21 mouse cellular contexts compared by ENCODE assay signal in genomic region chr2:92405687-92406086, GRCm38 (mm10). TPM values are rescaled to one million over a fixed set of nuclear protein-coding genes. Genes with fewer than 3 reads are reported as not detected.
DNase-seq lines count a peak whose midpoint lies in the region; ATAC-seq and TF ChIP-seq lines count a peak whose summit lies in the region.
"Had no signal": no experiment of that assay in that cellular context is flagged by ENCODE, and none has a peak within 500 bp of the region (broad histone marks: within the 10 kb centered on the region; RNA-seq: fewer than 3 reads in every experiment).

No protein-coding gene starts in this region.

- 0 out of 2 replicates have a peak, but pooled peaks have one; percentile 31 for ATAC-seq in hindbrain, embryonic 13.5 days (ENCODE audit: low FRiP score)
- ATAC-seq in neural tube, embryonic 13.5 days (ENCODE audit: low read depth), result no peak
- ATAC-seq in heart, embryonic 11.5 days (replicated peaks; ENCODE audit: insufficient number of reproducible peaks, low FRiP score, low TSS enrichment), result no peak
- ATAC-seq: forebrain, embryonic 16.5 days had no signal

- 25% methylated on average over 7 of the region's 7 CpGs for WGBS in cerebellum, adult 2 months
- 59% methylated on average over 7 of the region's 7 CpGs for WGBS in hindbrain, embryonic 13.5 days
- 50% methylated on average over 7 of the region's 7 CpGs for whole genome bisulfite sequencing in neural tube, embryonic 13.5 days
- WGBS in heart, embryonic 11.5 days (ENCODE audit: insufficient replicate concordance), result 95% methylated on average over 7 of the region's 7 CpGs

- no peak overlapping the region for H3K4me2 ChIP-seq in hindbrain, embryonic 13.5 days
- no peak overlapping the region for H3K4me2 ChIP-seq in neural tube, embryonic 13.5 days
- no peak overlapping the region for H3K4me2 ChIP-seq in heart, embryonic 11.5 days
- H3K4me2 ChIP-seq: embryonic facial prominence, embryonic 12.5 days; limb, embryonic 15.5 days had no signal

- H3K9me3 ChIP-seq in hindbrain, embryonic 13.5 days, result no peaks in the 10 kb centered on the region
- no peaks in the 10 kb centered on the region for H3K9me3 ChIP-seq in neural tube, embryonic 13.5 days
- no peaks in the 10 kb centered on the region for H3K9me3 ChIP-seq in heart, embryonic 11.5 days (replicated peaks; ENCODE audit: control insufficient read depth, low read length)
- H3K9me3 ChIP-seq: embryonic facial prominence, embryonic 12.5 days; limb, embryonic 15.5 days had no signal

- no peak for TF ChIP-seq CTCF in cerebellum, adult 2 months (IDR thresholded peaks at IDR 0.05; ENCODE audit: borderline replicate concordance, insufficient read depth, low read depth, low read length)
- no peak for TF ChIP-seq CTCF in layer of hippocampus, adult 2 months (conservative IDR thresholded peaks at IDR 0.05)

- no peaks in the 10 kb centered on the region for H3K27me3 ChIP-seq in cerebellum, adult 2 months (ENCODE audit: control insufficient read depth, insufficient read depth, low read length)
- H3K27me3 ChIP-seq in hindbrain, embryonic 13.5 days, result no peaks in the 10 kb centered on the region
- no peaks in the 10 kb centered on the region for H3K27me3 ChIP-seq in neural tube, embryonic 13.5 days
- peaks cover 7% of the 10 kb centered on the region for H3K27me3 ChIP-seq in heart, embryonic 11.5 days (ENCODE audit: control insufficient read depth, insufficient read depth, low read length)

- H3K4me3 ChIP-seq in cerebellum, adult 2 months (replicated peaks; ENCODE audit: insufficient read depth, low read depth, low read length), result no peak overlapping the region
- no peak overlapping the region for H3K4me3 ChIP-seq in layer of hippocampus, adult 2 months
- no peak overlapping the region for H3K4me3 ChIP-seq in hindbrain, embryonic 13.5 days
- H3K4me3 ChIP-seq in neural tube, embryonic 13.5 days, result no peak overlapping the region
- H3K4me3 ChIP-seq in heart, embryonic 11.5 days (ENCODE audit: low read depth, low read length), result no peak overlapping the region
- H3K4me3 ChIP-seq: embryonic facial prominence, embryonic 12.5 days; gastrocnemius, adult 2 months; limb, embryonic 15.5 days had no signal

- no peak for TF ChIP-seq POLR2A in cerebellum, adult 2 months (IDR thresholded peaks at IDR 0.05; ENCODE audit: borderline replicate concordance, insufficient read depth, low read length)

- peak overlapping the region; percentile 90 for H3K27ac ChIP-seq in cerebellum, adult 2 months (ENCODE audit: insufficient read depth, low read length)
- H3K27ac ChIP-seq in layer of hippocampus, adult 2 months, result peak overlapping the region; percentile 62
- peak overlapping the region; percentile 58 for H3K27ac ChIP-seq in hindbrain, embryonic 13.5 days
- peak overlapping the region; percentile 72 for H3K27ac ChIP-seq in neural tube, embryonic 13.5 days (replicated peaks)
- H3K27ac ChIP-seq in heart, embryonic 11.5 days (ENCODE audit: low read depth, low read length), result no peak overlapping the region
- H3K27ac ChIP-seq: embryonic facial prominence, embryonic 12.5 days; gastrocnemius, adult 2 months; limb, embryonic 15.5 days had no signal

- H3K9ac ChIP-seq in hindbrain, embryonic 13.5 days, result peak overlapping the region; percentile 15; the same call in 1 of the 2 replicates
- 0 out of 2 replicates have a peak overlapping the region, but pooled peaks have one; percentile 22 for H3K9ac ChIP-seq in neural tube, embryonic 13.5 days
- no peak overlapping the region for H3K9ac ChIP-seq in heart, embryonic 11.5 days (ENCODE audit: low read depth, low read length)
- H3K9ac ChIP-seq: embryonic facial prominence, embryonic 12.5 days; limb, embryonic 15.5 days had no signal

- DNase-seq in cerebellum, adult 2 months, result no peak
- no peak for DNase-seq in cerebellum, postnatal 4 days (ENCODE audit: low spot score in 2 of 2)
- no peak for DNase-seq in layer of hippocampus, adult 2 months (ENCODE audit: low spot score in 2 of 2)
- no peak for DNase-seq in layer of hippocampus, postnatal 14 days (ENCODE audit: low spot score in 2 of 2)
- DNase-seq in ovary, postnatal 36 days (ENCODE audit: low spot score), result no peak
- DNase-seq: adrenal gland, postnatal 25 days; cerebellum, postnatal 14 days; gastrocnemius, adult 2 months; kidney, adult 8-10 months; kidney, postnatal 36 days; lung, postnatal 10 days; right cerebral cortex, postnatal 4 days; thymus, postnatal 4 days had no signal

- peaks cover 53% of the 10 kb centered on the region for H3K4me1 ChIP-seq in cerebellum, adult 2 months (ENCODE audit: control insufficient read depth, insufficient read depth, low read length)
- peaks cover 29% of the 10 kb centered on the region for H3K4me1 ChIP-seq in hindbrain, embryonic 13.5 days (replicated peaks)
- H3K4me1 ChIP-seq in neural tube, embryonic 13.5 days (replicated peaks), result peaks cover 34% of the 10 kb centered on the region
- peaks cover 1% of the 10 kb centered on the region; the same call in 1 of the 2 replicates for H3K4me1 ChIP-seq in heart, embryonic 11.5 days (ENCODE audit: control insufficient read depth, insufficient read depth, low read length)

- H3K36me3 ChIP-seq in hindbrain, embryonic 13.5 days, result peaks cover 68% of the 10 kb centered on the region
- peaks cover 71% of the 10 kb centered on the region for H3K36me3 ChIP-seq in neural tube, embryonic 13.5 days
- peaks cover 27% of the 10 kb centered on the region for H3K36me3 ChIP-seq in heart, embryonic 11.5 days (ENCODE audit: control insufficient read depth, insufficient read depth, low read length)

RNA-seq across cellular contexts. Expression of gene Mapk8ip1, which starts 4.6 kb away (rescaled TPM):
- polyA plus RNA-seq in cerebellum, adult 2 months (2012; rRNA removed), result 349 TPM in 2 replicates
- total RNA-seq in layer of hippocampus, adult 2 months (2021), result 100 to 1,000 TPM; 338 to 354 TPM
- total RNA-seq in layer of hippocampus, postnatal 14 days (2021), result 100 to 1,000 TPM; 386 to 394 TPM
- 111 and 112 TPM in 2 replicates for polyA plus RNA-seq in hindbrain, embryonic 13.5 days (2015; fragmentation: Nextera tagmentation; extraction: Ambion mirVana)
- polyA plus RNA-seq in neural tube, embryonic 13.5 days (2015; fragmentation: Nextera tagmentation; extraction: Ambion mirVana), result 138 and 152 TPM in 2 replicates
- polyA plus RNA-seq in heart, embryonic 11.5 days (2014; fragmentation: Nextera tagmentation; extraction: Ambion mirVana), result 2.7 and 4.1 TPM in 2 replicates
- total RNA-seq: granulocyte monocyte progenitor cell, adult 5-6 weeks; megakaryocyte-erythroid progenitor cell, adult 5-6 weeks had no signal

RNA-seq across cellular contexts. Expression of gene 1700029I15Rik, which starts 23.3 kb away (rescaled TPM):
- polyA plus RNA-seq in cerebellum, adult 2 months (2012; rRNA removed), result 6.4 and 6.9 TPM in 2 replicates
- total RNA-seq in layer of hippocampus, adult 2 months (2021), result 1 to 10 TPM; 4.5 to 5.0 TPM
- 1 to 10 TPM; 4.5 to 5.4 TPM for total RNA-seq in layer of hippocampus, postnatal 14 days (2021)
- 6.3 and 6.9 TPM in 2 replicates for polyA plus RNA-seq in hindbrain, embryonic 13.5 days (2015; fragmentation: Nextera tagmentation; extraction: Ambion mirVana)
- 6.4 TPM in 2 replicates for polyA plus RNA-seq in neural tube, embryonic 13.5 days (2015; fragmentation: Nextera tagmentation; extraction: Ambion mirVana)
- polyA plus RNA-seq in heart, embryonic 11.5 days (2014; fragmentation: Nextera tagmentation; extraction: Ambion mirVana), result 0.67 and 0.89 TPM in 2 replicates

RNA-seq across cellular contexts. Expression of gene Cry2, which starts 28.2 kb away (rescaled TPM):
- polyA plus RNA-seq in cerebellum, adult 2 months (2012; rRNA removed), result 79.4 and 81.8 TPM in 2 replicates
- 100 to 1,000 TPM; 105 to 108 TPM for total RNA-seq in layer of hippocampus, adult 2 months (2021)
- total RNA-seq in layer of hippocampus, postnatal 14 days (2021), result 100 to 1,000 TPM in 1 of 2 experiments, 10 to 100 TPM in 1; 89.0 to 110 TPM
- 36.8 and 38.5 TPM in 2 replicates for polyA plus RNA-seq in hindbrain, embryonic 13.5 days (2015; fragmentation: Nextera tagmentation; extraction: Ambion mirVana)
- polyA plus RNA-seq in neural tube, embryonic 13.5 days (2015; fragmentation: Nextera tagmentation; extraction: Ambion mirVana), result 35.9 and 37.7 TPM in 2 replicates
- polyA plus RNA-seq in heart, embryonic 11.5 days (2014; fragmentation: Nextera tagmentation; extraction: Ambion mirVana), result 15.3 and 17.7 TPM in 2 replicates

RNA-seq across cellular contexts. Expression of gene Large2, which starts 31.0 kb away (rescaled TPM):
- polyA plus RNA-seq in cerebellum, adult 2 months (2012; rRNA removed), result 0.62 and 1.4 TPM in 2 replicates
- total RNA-seq in layer of hippocampus, adult 2 months (2021), result 1 to 10 TPM in 1 of 2 experiments, under 1 TPM in 1; 0.98 to 1.1 TPM
- 1 to 10 TPM in 1 of 2 experiments, not detected in 1; 1.7 TPM for total RNA-seq in layer of hippocampus, postnatal 14 days (2021)
- polyA plus RNA-seq in hindbrain, embryonic 13.5 days (2015; fragmentation: Nextera tagmentation; extraction: Ambion mirVana), result 1.6 and 2.4 TPM in 2 replicates
- polyA plus RNA-seq in neural tube, embryonic 13.5 days (2015; fragmentation: Nextera tagmentation; extraction: Ambion mirVana), result 0.74 and 1.4 TPM in 2 replicates
- polyA plus RNA-seq in heart, embryonic 11.5 days (2014; fragmentation: Nextera tagmentation; extraction: Ambion mirVana), result 0.93 and 2.0 TPM in 2 replicates
- total RNA-seq: megakaryocyte-erythroid progenitor cell, adult 5-6 weeks had no signal

RNA-seq across cellular contexts. Expression of gene Pex16, which starts 31.2 kb away (rescaled TPM):
- polyA plus RNA-seq in cerebellum, adult 2 months (2012; rRNA removed), result 60.7 and 63.5 TPM in 2 replicates
- 10 to 100 TPM; 34.9 to 36.1 TPM for total RNA-seq in layer of hippocampus, adult 2 months (2021)
- total RNA-seq in layer of hippocampus, postnatal 14 days (2021), result 10 to 100 TPM; 32.4 to 37.7 TPM
- polyA plus RNA-seq in hindbrain, embryonic 13.5 days (2015; fragmentation: Nextera tagmentation; extraction: Ambion mirVana), result 35.7 and 35.8 TPM in 2 replicates
- 31.6 and 35.0 TPM in 2 replicates for polyA plus RNA-seq in neural tube, embryonic 13.5 days (2015; fragmentation: Nextera tagmentation; extraction: Ambion mirVana)
- 12.5 and 13.6 TPM in 2 replicates for polyA plus RNA-seq in heart, embryonic 11.5 days (2014; fragmentation: Nextera tagmentation; extraction: Ambion mirVana)

Comparison
In these comparisons a context has a peak if more than half of its experiments do, and no peak if none do; other contexts are left out.
1. RNA of gene Mapk8ip1, which starts 4.6 kb away (polyA plus RNA-seq): 349 TPM in cerebellum, adult 2 months, 138 to 152 TPM in neural tube, embryonic 13.5 days and 111 to 112 TPM in hindbrain, embryonic 13.5 days; 2.7 to 4.1 TPM in heart, embryonic 11.5 days; every median in the first group is over 10 times any median in the second.